Mouse (Mus musculus): ENCODE measurements around the gene A3galt2. TPM values are rescaled to one million over a fixed set of nuclear protein-coding genes. Genes with fewer than 3 reads are reported as not detected.

A3galt2 gene
- polyA plus RNA-seq, 1 experiment from 2014 or later, result 0.09 TPM

DNA sequence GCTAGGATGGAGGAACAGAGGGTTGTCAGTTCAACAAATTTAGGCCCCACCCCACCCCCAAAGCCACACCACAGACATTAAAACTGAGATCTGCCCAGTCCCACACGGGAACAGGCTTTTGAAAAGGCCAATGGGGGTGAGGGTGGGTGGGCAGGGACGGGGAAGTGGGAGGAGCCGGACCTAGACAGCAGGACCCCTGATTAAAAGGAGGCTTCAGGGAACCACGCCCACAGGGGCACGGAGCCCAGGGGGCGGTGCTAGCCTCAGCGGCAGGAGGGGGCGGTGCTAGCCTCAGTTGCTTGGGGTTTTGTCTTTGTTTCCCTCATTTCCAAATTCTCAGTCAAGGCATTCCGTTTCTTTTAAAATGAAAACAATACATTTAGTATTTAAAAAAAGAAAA lies 40.4 kb downstream of the A3galt2 start:
- Histone ChIP-seq H3K9me3 (replicated peaks) (no peaks in the 10 kb centered on the region), H3K27ac (ENCODE audit: poor library complexity, severe bottlenecking) (no peak overlapping the region), H3K4me2 (peak overlapping the region; percentile 29; the same call in 1 of the 2 replicates), H3K4me3 (no peak overlapping the region), H3K9ac (no peak overlapping the region), H3K27me3 (replicated peaks) (no peaks in the 10 kb centered on the region), H3K36me3 (0 out of 2 replicates have a peak, but pooled peaks cover 14% of the 10 kb centered on the region), H3K4me1 (replicated peaks) (peaks cover 71% of the 10 kb centered on the region)
- WGBS, result 11% methylated on average over 9 of the region's 9 CpGs
- peak; percentile 40; the same call in 1 of the 2 replicates for ATAC-seq (ENCODE audit: insufficient number of reproducible peaks, low FRiP score)

DNA sequence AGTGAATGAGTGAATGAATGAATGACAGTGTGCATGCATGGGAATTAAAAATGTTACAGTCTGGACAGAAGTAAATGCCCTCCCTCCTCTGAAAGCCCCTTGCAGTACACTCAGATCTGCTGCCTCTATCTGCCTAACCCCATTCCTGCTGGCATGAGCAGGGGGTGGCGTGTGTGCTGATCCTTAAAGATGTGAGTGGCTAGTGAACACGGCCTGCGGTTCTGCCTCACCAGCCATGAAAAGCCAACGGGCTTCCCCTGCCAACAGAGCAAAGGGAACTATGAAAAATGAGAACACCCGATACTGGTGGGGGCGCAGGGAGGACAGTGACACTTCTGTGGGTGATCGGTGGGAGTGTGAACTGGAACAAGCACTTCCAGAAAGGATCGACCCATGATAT lies 41.6 kb downstream of the A3galt2 start:
- WGBS, result 81% methylated on average over 8 of the region's 8 CpGs
- Histone ChIP-seq H3K27ac (ENCODE audit: poor library complexity, severe bottlenecking) (no peak overlapping the region), H3K36me3 (0 out of 2 replicates have a peak, but pooled peaks cover 14% of the 10 kb centered on the region), H3K4me3 (no peak overlapping the region), H3K9ac (no peak overlapping the region), H3K4me2 (no peak overlapping the region), H3K27me3 (replicated peaks) (no peaks in the 10 kb centered on the region), H3K4me1 (replicated peaks) (peaks cover 74% of the 10 kb centered on the region), H3K9me3 (replicated peaks) (no peaks in the 10 kb centered on the region)
- no peak for ATAC-seq (ENCODE audit: insufficient number of reproducible peaks, low FRiP score)

DNA sequence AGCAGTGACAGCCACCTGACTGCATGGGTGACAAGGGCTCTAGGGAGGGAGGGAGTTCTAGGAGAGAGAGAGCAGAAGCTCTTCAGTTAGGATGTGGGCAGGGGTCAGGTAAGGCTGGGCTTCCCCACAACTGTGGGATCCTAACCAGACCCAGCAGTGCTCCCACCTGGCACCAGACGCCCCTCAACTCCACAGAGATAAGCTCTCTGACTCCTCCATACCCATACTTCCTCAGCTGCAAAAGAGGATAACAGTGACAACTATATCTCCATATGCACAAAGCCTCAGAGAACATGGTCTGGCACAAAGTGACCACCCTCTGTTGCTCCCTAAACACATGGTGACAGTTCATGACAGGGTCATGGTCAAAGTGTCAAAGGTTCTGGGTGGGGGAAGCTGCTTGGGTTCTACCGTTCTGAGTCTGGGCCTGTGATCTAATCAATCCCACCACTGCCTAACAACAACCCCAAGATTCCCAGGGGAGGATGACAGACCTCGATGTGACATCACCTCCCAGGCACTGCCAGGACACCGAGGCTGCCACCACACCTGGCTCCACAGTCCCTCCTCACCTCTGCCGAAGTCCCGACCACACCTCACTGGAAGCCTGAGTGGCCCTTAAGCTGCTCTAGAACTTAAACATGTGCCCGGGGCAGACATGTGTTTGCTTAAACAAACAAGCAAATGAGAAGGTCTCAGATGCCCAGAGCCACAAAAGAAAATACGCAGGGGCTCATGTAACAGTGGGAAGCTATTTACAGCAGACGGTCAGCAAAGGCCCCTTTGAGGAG lies 46.7 kb downstream of the A3galt2 start:
- 36% methylated on average over 9 of the region's 9 CpGs for WGBS
- Histone ChIP-seq H3K27me3 (replicated peaks) (no peaks in the 10 kb centered on the region), H3K4me1 (replicated peaks) (peaks cover 70% of the 10 kb centered on the region), H3K36me3 (no peaks in the 10 kb centered on the region), H3K9ac (peak overlapping the region; percentile 23; the same call in 1 of the 2 replicates), H3K4me3 (no peak overlapping the region), H3K9me3 (replicated peaks) (no peaks in the 10 kb centered on the region), H3K4me2 (no peak overlapping the region), H3K27ac (ENCODE audit: poor library complexity, severe bottlenecking) (no peak overlapping the region)
- ATAC-seq (ENCODE audit: insufficient number of reproducible peaks, low FRiP score), result no peak

DNA sequence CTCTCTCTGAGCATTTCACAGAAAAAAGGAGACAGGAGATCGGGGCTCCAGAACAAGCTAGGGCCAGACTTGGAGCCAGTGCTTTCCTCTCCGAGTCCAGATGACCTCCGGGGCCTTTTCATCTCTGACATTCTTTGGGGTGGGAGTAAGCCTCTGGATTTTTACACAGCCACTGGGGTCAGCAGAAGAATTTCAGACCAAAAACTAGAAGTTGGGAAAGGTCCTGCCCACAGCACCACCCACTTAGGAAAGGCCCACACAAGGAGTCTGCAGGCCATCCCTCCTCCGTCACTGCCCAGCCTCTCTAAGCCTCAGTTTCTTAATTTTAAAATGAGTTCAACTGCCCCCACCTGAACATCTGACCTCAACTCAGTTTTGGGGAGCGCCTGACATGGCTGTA lies 48.4 kb downstream of the A3galt2 start:
- Histone ChIP-seq H3K36me3 (no peaks in the 10 kb centered on the region), H3K4me2 (peak overlapping the region; percentile 91), H3K4me3 (peak overlapping the region; percentile 100), H3K9ac (peak overlapping the region; percentile 99), H3K27ac (ENCODE audit: poor library complexity, severe bottlenecking) (peak overlapping the region; percentile 97), H3K4me1 (replicated peaks) (peaks cover 54% of the 10 kb centered on the region), H3K27me3 (replicated peaks) (no peaks in the 10 kb centered on the region), H3K9me3 (replicated peaks) (no peaks in the 10 kb centered on the region)
- no peak for ATAC-seq (ENCODE audit: insufficient number of reproducible peaks, low FRiP score)
- 44% methylated on average over 5 of the region's 5 CpGs for WGBS

DNA sequence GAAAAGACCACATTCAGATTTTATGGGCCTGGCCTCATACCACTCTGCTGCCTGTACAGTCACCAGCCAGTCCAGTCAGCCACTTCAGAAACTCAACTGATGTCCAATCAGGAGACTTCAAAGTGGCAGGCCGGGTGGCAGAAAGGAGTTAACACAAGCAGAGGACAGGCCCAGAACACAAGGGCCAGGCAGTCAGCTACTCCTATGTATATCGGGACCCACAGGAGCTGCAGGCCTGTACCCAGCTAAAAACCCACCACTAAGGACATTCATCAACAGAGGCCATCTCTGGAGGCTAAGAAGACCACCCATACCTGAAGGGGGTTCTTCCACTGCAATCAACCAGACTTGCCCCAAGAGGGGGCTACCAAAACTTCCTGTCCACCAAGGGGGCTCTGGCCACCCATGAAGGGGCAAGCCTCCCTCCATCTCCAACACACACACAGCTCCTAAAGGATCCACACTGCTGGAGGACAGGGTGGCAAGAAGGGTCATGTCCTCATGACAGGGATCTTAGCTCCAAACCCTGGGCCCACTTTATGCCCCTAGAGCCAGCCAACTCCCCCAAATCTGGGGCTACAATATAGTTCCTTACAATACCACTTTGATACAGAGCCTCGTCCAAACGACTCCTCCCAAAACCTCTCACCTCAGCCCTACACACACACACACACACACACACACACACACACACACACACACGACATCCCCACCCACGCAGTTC lies 49.4 kb downstream of the A3galt2 start:
- Histone ChIP-seq H3K4me3 (peak overlapping the region; percentile 100), H3K4me1 (replicated peaks) (peaks cover 44% of the 10 kb centered on the region), H3K9me3 (replicated peaks) (no peaks in the 10 kb centered on the region), H3K27me3 (replicated peaks) (no peaks in the 10 kb centered on the region), H3K36me3 (no peaks in the 10 kb centered on the region), H3K9ac (peak overlapping the region; percentile 99), H3K4me2 (peak overlapping the region; percentile 91), H3K27ac (ENCODE audit: poor library complexity, severe bottlenecking) (peak overlapping the region; percentile 97)
- WGBS, result 0% methylated on average over 6 of the region's 6 CpGs
- 0 out of 2 replicates have a peak, but pooled peaks have one; percentile 13 for ATAC-seq (ENCODE audit: insufficient number of reproducible peaks, low FRiP score)

DNA sequence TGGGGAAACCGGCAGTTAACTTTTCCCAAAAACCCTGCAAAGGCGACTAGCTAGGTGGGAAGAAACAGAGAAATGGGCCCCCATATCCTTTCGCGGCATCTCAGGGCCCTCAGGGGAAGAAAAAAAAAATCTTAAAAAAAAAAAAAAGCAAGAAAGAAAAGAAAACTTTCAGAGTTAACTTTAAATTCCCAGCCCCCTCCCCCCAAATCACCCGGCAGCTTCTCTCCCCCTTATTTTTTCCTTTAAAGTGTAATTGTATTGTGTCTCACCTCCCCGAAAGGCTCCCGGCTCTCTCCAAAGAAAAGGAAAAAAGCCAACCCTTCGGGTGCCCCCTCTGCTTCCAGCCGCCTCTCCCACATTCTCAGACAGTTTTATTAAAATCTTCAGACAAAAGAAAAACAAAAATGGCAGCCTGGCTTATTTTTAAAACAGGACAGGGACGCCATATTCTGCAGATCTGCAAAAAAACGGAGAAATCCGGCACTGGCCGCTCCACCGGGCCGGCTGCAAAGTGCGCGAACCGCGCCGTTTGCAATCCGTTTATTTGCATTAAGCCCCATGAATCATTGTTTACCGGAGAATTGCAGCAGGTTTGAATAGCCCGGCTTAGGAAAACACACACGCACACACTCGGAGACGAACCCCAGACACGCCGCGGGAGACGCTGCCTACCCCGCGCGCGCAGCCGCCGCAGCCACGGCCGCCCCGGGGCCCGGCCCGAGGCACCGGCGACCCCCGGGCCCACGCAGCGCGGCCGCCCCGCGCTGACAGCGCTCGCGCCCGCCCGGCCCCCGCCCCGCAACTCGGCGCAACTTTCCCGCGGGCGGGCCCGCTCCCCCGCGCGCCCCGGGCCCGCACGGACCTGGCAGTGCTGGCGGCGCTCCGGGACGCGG lies 50.2 kb downstream of the A3galt2 start:
- Histone ChIP-seq H3K36me3 (no peaks in the 10 kb centered on the region), H3K4me2 (peak overlapping the region; percentile 91), H3K4me3 (peak overlapping the region; percentile 100), H3K27me3 (replicated peaks) (no peaks in the 10 kb centered on the region), H3K9ac (peak overlapping the region; percentile 99), H3K4me1 (replicated peaks) (peaks cover 39% of the 10 kb centered on the region), H3K9me3 (replicated peaks) (no peaks in the 10 kb centered on the region), H3K27ac (ENCODE audit: poor library complexity, severe bottlenecking) (peak overlapping the region; percentile 97)
- whole genome bisulfite sequencing, result 17% methylated on average over 74 of the region's 74 CpGs
- peak; percentile 16; the same call in 1 of the 2 replicates for ATAC-seq (ENCODE audit: insufficient number of reproducible peaks, low FRiP score)

DNA sequence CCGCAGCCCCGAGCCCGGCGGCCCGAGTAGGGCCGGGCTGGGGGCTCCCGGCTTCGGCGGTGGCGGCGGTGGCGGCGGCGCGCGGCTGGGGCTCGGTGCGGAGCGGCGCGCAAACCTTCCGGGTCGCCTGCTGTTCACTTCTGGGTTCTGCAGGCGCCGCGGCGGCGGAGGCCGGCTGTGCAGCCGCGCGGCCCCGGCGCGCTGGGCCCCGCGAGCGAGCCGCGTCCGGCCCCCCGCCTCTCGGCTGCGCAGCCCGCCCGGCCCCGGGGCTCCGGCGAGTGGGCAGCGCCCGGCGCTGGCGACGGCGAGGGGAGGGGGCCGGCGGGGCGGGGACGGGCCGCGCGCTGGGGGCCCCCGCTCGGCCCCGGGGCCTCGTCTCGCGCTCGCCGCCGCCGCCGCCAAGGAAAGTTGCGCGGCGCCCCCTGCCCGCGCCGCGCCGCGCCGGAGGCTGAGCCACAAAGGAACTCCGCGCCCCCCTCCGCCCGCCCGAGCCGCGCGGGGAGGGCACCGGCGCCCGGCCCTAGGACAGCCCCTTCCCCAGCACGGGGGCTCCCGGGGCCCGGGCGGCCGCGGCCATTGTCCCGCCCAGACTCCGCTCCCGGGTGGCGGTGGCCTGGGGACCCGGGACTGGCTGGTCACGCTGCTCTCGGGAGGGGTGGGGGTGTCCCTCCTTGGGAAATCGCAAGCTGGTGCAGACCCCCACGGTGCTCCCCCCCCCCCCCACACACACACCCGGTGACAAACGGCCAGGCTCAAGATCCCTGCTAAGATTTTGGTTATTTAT lies 51.1 kb downstream of the A3galt2 start, which contains the start of gene Zfp362:
Zfp362 (minus strand) TSS at position 3 of the 784 bp plus-strand sequence.
- Histone ChIP-seq H3K9me3 (replicated peaks) (no peaks in the 10 kb centered on the region), H3K27me3 (replicated peaks) (no peaks in the 10 kb centered on the region), H3K27ac (ENCODE audit: poor library complexity, severe bottlenecking) (peak within 1 kb of the TSS; percentile 97), H3K9ac (peak within 1 kb of the TSS; percentile 99), H3K4me1 (replicated peaks) (peaks cover 42% of the 10 kb centered on the region), H3K4me2 (peak within 1 kb of the TSS; percentile 91), H3K4me3 (peak within 1 kb of the TSS; percentile 100), H3K36me3 (no peaks in the 10 kb centered on the region)
- peak; percentile 63 for ATAC-seq (ENCODE audit: insufficient number of reproducible peaks, low FRiP score)
- 6% methylated on average over 92 of the region's 111 CpGs for WGBS

DNA sequence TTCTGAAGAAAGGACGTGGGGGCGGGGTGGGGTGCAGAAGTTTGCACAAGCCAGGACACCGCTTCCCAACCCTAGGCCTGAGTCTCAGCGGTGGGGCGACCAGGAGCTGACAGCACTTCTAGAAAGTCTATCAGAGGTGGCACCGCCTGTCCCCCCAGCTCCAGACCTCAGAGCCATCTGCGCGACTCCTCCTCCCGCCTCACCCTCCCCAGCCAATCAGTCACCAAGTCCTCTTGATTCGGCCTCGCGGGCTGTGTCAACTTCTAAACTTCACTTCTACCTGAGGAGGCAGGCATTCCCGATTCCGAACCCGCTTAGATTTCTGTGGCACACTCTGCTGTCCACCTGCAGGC lies 51.6 kb downstream of the A3galt2 start:
- Histone ChIP-seq H3K27ac (ENCODE audit: poor library complexity, severe bottlenecking) (peak overlapping the region; percentile 97), H3K36me3 (no peaks in the 10 kb centered on the region), H3K9ac (peak overlapping the region; percentile 99), H3K27me3 (replicated peaks) (no peaks in the 10 kb centered on the region), H3K9me3 (replicated peaks) (no peaks in the 10 kb centered on the region), H3K4me2 (peak overlapping the region; percentile 91), H3K4me1 (replicated peaks) (peaks cover 37% of the 10 kb centered on the region), H3K4me3 (peak overlapping the region; percentile 100)
- 1% methylated on average over 15 of the region's 15 CpGs for WGBS
- ATAC-seq (ENCODE audit: insufficient number of reproducible peaks, low FRiP score), result peak; percentile 72

DNA sequence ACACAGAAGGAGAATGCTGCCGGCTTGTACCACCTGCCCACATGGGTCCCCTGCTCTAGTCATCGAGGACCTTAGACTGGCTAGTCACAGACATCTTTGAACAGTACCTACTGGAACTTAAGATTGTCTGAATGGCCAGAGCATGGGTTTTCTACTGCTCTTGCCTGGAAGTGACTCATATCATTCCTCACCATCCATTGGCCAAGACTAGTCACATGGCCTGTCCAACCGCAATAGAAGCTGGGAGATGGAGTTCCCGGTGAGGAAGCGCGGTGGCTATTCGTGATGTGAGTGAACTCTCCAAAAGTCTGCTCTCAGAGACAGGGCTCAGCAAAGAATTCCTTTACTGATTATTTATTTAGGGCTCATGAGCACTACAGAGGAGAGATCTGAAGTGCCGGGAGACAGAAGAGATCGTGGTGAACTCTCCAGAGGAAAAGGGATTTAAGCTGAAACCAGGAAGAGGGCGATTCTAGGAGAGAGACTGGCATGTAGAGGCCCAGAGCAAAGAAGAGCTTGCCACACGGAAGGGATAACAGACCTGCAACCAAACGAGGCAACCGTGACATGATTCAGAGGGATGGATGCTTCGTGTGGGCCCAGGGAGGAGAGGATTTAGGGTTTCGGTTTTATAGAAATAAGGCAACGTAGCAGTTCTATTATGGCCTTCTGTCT lies 56.4 kb downstream of the A3galt2 start:
- peak; percentile 90 for ATAC-seq (ENCODE audit: insufficient number of reproducible peaks, low FRiP score)
- Histone ChIP-seq H3K9ac (peak overlapping the region; percentile 73), H3K27ac (ENCODE audit: poor library complexity, severe bottlenecking) (no peak overlapping the region), H3K4me1 (replicated peaks) (peaks cover 11% of the 10 kb centered on the region), H3K27me3 (replicated peaks) (no peaks in the 10 kb centered on the region), H3K9me3 (replicated peaks) (no peaks in the 10 kb centered on the region), H3K4me2 (peak overlapping the region; percentile 68), H3K4me3 (peak overlapping the region; percentile 54), H3K36me3 (no peaks in the 10 kb centered on the region)
- 14% methylated on average over 16 of the region's 16 CpGs for WGBS

DNA sequence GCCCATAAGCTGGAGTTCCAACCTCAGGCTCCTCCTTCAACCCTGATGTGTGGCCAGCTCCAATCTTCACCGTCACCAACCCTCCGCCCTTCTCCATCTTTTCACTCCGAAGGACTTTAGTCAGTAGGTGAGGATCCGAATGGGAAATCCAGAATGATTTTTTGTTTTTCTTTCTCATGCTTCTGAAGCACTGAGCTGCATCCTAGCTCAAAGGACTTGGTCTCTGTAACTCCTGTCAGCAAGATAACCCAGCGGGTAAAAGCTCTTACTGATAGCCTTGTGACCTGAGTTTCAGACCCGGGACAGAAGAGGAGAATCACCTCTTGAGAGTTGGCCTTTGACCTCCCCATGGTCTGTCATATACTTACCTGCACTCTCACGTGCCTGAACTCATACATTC lies 61.8 kb downstream of the A3galt2 start:
- no peak for ATAC-seq (ENCODE audit: insufficient number of reproducible peaks, low FRiP score)
- no peak overlapping the region for H3K4me2 ChIP-seq
- peaks cover 6% of the 10 kb centered on the region for H3K4me1 ChIP-seq (replicated peaks)
- no peaks in the 10 kb centered on the region for H3K36me3 ChIP-seq
- H3K4me3 ChIP-seq, result no peak overlapping the region
- no peak overlapping the region for H3K27ac ChIP-seq (ENCODE audit: poor library complexity, severe bottlenecking)
- H3K9me3 ChIP-seq (replicated peaks), result no peaks in the 10 kb centered on the region
- WGBS, result 26% methylated on average over 7 of the region's 7 CpGs
- H3K9ac ChIP-seq, result no peak overlapping the region
- no peaks in the 10 kb centered on the region for H3K27me3 ChIP-seq (replicated peaks)

Data from heart, embryonic 12.5 days (tissue).